Comparison of ENCODE assay signal across 24 mouse cellular contexts in the genomic region with DNA sequence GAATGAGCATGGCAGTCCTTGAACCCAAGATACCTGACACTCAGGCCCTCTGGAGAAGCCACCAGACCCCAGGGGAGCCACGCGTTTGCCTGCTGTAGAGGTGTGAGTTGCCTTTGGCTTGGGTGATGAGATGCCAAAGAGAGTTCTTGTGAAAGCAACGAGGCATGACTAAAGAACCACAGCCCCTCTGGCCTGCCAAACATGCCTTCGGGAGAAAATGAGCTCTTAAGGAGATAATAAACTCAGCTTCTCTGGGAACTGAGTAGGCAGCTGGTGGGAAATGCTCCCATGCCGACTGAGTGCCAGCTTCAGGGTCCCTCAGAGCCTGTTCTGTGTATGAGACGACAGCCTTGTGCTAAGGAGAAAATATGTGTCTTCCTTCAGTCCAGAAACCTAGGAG.
DNase-seq lines count a peak whose midpoint lies in the region; ATAC-seq and TF ChIP-seq lines count a peak whose summit lies in the region.
"Had no signal": no experiment of that assay in that cellular context is flagged by ENCODE, and none has a peak within 500 bp of the region (broad histone marks: within the 10 kb centered on the region; RNA-seq: fewer than 3 reads in every experiment).

No protein-coding gene starts in this region.

- no peaks in the 10 kb centered on the region for H3K27me3 ChIP-seq in forebrain, postnatal 0 days (ENCODE audit: insufficient read depth, low read length)
- no peaks in the 10 kb centered on the region for H3K27me3 ChIP-seq in forebrain, embryonic 10.5 days (ENCODE audit: poor library complexity, severe bottlenecking)
- H3K27me3 ChIP-seq in midbrain, embryonic 11.5 days (ENCODE audit: control insufficient read depth, insufficient read depth, low read length) = no peaks in the 10 kb centered on the region
- no peaks in the 10 kb centered on the region for H3K27me3 ChIP-seq in midbrain, embryonic 13.5 days
- H3K27me3 ChIP-seq: limb, embryonic 12.5 days; liver, embryonic 15.5 days had no signal

- TF ChIP-seq CTCF in forebrain, postnatal 0 days (IDR thresholded peaks at IDR 0.05; ENCODE audit: low read depth) = no peak
- TF ChIP-seq CTCF in brain, embryonic 14.5 days (IDR thresholded peaks at IDR 0.05; ENCODE audit: borderline replicate concordance, extremely low read depth, insufficient read depth, insufficient read length) = no peak

- DNase-seq in cerebellum, postnatal 10 days = peak; percentile 36 to 54
- no peak for DNase-seq in cerebellum, adult 8-10 months
- DNase-seq in forebrain, postnatal 0 days = peak; percentile 56
- DNase-seq in forebrain, embryonic 10.5 days (ENCODE audit: extremely low spot score, low spot score) = no peak
- DNase-seq in midbrain, embryonic 11.5 days (ENCODE audit: low spot score, missing footprints) = peak; percentile 59
- DNase-seq in brain, embryonic 14.5 days (ENCODE audit: low read depth) = peak; percentile 69
- DNase-seq in natural killer cell, adult 2 months (ENCODE audit: low spot score in 2 of 2) = no peak
- DNase-seq: adrenal gland, postnatal 14 days; cerebellum, adult 11-12 months; cerebellum, postnatal 36 days; heart, postnatal 14 days; kidney, adult 9 months; kidney, postnatal 10 days; layer of hippocampus, adult 9-11 months; lung, embryonic 14.5 days; lung, postnatal 14 days; right cerebral cortex, postnatal 25 days; thymus, adult 18-20 months; thymus, postnatal 25 days had no signal

- H3K9me3 ChIP-seq in forebrain, postnatal 0 days (ENCODE audit: low read length) = no peaks in the 10 kb centered on the region
- peaks cover 8% of the 10 kb centered on the region; the same call in 1 of the 2 replicates for H3K9me3 ChIP-seq in forebrain, embryonic 10.5 days
- no peaks in the 10 kb centered on the region for H3K9me3 ChIP-seq in midbrain, embryonic 11.5 days (ENCODE audit: control insufficient read depth, low read length)
- no peaks in the 10 kb centered on the region for H3K9me3 ChIP-seq in midbrain, embryonic 13.5 days
- H3K9me3 ChIP-seq: limb, embryonic 12.5 days; liver, embryonic 15.5 days had no signal

- no peak for TF ChIP-seq POLR2A in brain, embryonic 14.5 days (IDR thresholded peaks at IDR 0.05; ENCODE audit: borderline replicate concordance, extremely low read depth, insufficient read depth, insufficient read length, poor library complexity, severe bottlenecking)

- H3K36me3 ChIP-seq in forebrain, postnatal 0 days (ENCODE audit: insufficient read depth) = no peaks in the 10 kb centered on the region
- H3K36me3 ChIP-seq in forebrain, embryonic 10.5 days (replicated peaks) = no peaks in the 10 kb centered on the region
- H3K36me3 ChIP-seq in midbrain, embryonic 11.5 days (ENCODE audit: control insufficient read depth, insufficient read depth, low read length) = no peaks in the 10 kb centered on the region
- no peaks in the 10 kb centered on the region for H3K36me3 ChIP-seq in midbrain, embryonic 13.5 days
- H3K36me3 ChIP-seq: limb, embryonic 12.5 days; liver, embryonic 15.5 days had no signal

- no peak overlapping the region for H3K9ac ChIP-seq in forebrain, postnatal 0 days
- no peak overlapping the region for H3K9ac ChIP-seq in midbrain, embryonic 11.5 days (ENCODE audit: low read length)
- H3K9ac ChIP-seq in midbrain, embryonic 13.5 days (replicated peaks) = no peak overlapping the region
- H3K9ac ChIP-seq: limb, embryonic 12.5 days; liver, embryonic 15.5 days; lung, embryonic 14.5 days had no signal

- H3K4me2 ChIP-seq in forebrain, postnatal 0 days (ENCODE audit: low read depth) = no peak overlapping the region
- H3K4me2 ChIP-seq in midbrain, embryonic 11.5 days = no peak overlapping the region
- H3K4me2 ChIP-seq in midbrain, embryonic 13.5 days (replicated peaks) = no peak overlapping the region
- H3K4me2 ChIP-seq: limb, embryonic 12.5 days; liver, embryonic 15.5 days; lung, embryonic 14.5 days had no signal

- peak; percentile 42 for ATAC-seq in forebrain, postnatal 0 days
- ATAC-seq in midbrain, embryonic 11.5 days (ENCODE audit: low FRiP score) = no peak
- ATAC-seq in midbrain, embryonic 13.5 days = no peak
- ATAC-seq: intestine, postnatal 0 days had no signal

- H3K27ac ChIP-seq in forebrain, postnatal 0 days (ENCODE audit: low read depth, low read length) = no peak overlapping the region
- no peak overlapping the region for H3K27ac ChIP-seq in forebrain, embryonic 10.5 days
- no peak overlapping the region for H3K27ac ChIP-seq in midbrain, embryonic 11.5 days (ENCODE audit: low read depth, low read length)
- no peak overlapping the region for H3K27ac ChIP-seq in midbrain, embryonic 13.5 days
- H3K27ac ChIP-seq: limb, embryonic 12.5 days; liver, embryonic 15.5 days; stomach, postnatal 0 days had no signal

- H3K4me3 ChIP-seq in forebrain, postnatal 0 days (ENCODE audit: low read depth, low read length) = no peak overlapping the region
- no peak overlapping the region for H3K4me3 ChIP-seq in forebrain, embryonic 10.5 days
- no peak overlapping the region for H3K4me3 ChIP-seq in midbrain, embryonic 11.5 days (ENCODE audit: low read depth, low read length)
- H3K4me3 ChIP-seq in midbrain, embryonic 13.5 days (replicated peaks) = no peak overlapping the region
- H3K4me3 ChIP-seq: limb, embryonic 12.5 days; liver, embryonic 15.5 days had no signal

- H3K4me1 ChIP-seq in forebrain, postnatal 0 days (ENCODE audit: insufficient read depth) = 0 out of 2 replicates have a peak, but pooled peaks cover 3% of the 10 kb centered on the region
- H3K4me1 ChIP-seq in forebrain, embryonic 10.5 days = no peaks in the 10 kb centered on the region
- H3K4me1 ChIP-seq in midbrain, embryonic 11.5 days (ENCODE audit: control insufficient read depth, insufficient read depth, low read length) = no peaks in the 10 kb centered on the region
- no peaks in the 10 kb centered on the region for H3K4me1 ChIP-seq in midbrain, embryonic 13.5 days (replicated peaks)
- H3K4me1 ChIP-seq: limb, embryonic 12.5 days; liver, embryonic 15.5 days had no signal

- 26% methylated on average over 6 of the region's 6 CpGs for WGBS in forebrain, postnatal 0 days
- 71% methylated on average over 6 of the region's 6 CpGs for WGBS in forebrain, embryonic 10.5 days
- WGBS in midbrain, embryonic 11.5 days = 85% methylated on average over 6 of the region's 6 CpGs
- 74% methylated on average over 6 of the region's 6 CpGs for WGBS in midbrain, embryonic 13.5 days

Comparison
In these comparisons a context has a peak if more than half of its experiments do, and no peak if none do; other contexts are left out.
1. DNase-seq: peak in cerebellum, postnatal 10 days (2 of 2), forebrain, postnatal 0 days (single experiment), midbrain, embryonic 11.5 days (single experiment) and brain, embryonic 14.5 days (single experiment); none in cerebellum, adult 8-10 months (single experiment), forebrain, embryonic 10.5 days (single experiment) and natural killer cell, adult 2 months (0 of 2).